Mouse (Mus musculus) cerebellum, adult 2 months (tissue): ENCODE results near the gene Ccdc136.

Experiments used
- CTCF ChIP-seq: fragments of 200-500 bp; IDR thresholded peaks from 2 replicates; pipeline ENCODE4 v1.5.1; 2011; ENCODE audit warnings: low read depth, mild to moderate bottlenecking, control low read depth, low read length, moderate library complexity, borderline replicate concordance; ENCODE audit not compliant: insufficient read depth
- POLR2A ChIP-seq: fragments of 200-500 bp; IDR thresholded peaks from 2 replicates; pipeline ENCODE4 v1.6.1; 2011; ENCODE audit warnings: low read length, control low read depth, borderline replicate concordance; ENCODE audit not compliant: insufficient read depth

DNA sequence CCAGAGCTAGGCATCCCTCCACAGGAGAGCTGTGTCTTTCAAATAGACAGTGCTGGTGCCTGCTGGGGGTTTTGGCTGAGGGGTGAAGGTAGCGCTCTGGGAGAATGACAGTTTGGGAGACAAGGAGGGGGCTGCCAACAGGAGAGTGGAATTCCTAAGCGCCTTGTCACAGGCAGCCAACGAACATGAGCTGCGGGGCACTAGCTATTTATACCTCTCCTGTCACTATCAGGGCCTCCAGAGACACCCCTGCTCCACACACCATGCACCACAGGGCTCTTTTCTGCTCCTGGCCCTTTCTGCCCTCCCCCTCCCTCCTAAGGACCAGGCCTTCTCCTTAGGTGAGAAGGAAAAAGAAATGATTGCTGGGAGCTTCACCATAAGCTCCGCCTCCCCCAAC is 35.4 kb downstream of the Ccdc136 start:
- TF ChIP-seq CTCF (no peak), POLR2A (no peak)
